Mouse (Mus musculus): ENCODE measurements at regions not wholly inside any gene's neighbourhood (a gene's known extent, or its start where the extent isn't known, plus 50 kb on each side); places are given as distances from the start of the nearest gene placed in this dataset.

- TF ChIP-seq USF2 (conservative IDR thresholded peaks at IDR 0.05; ENCODE audit: low read depth, low read length) (no peak), MAX (IDR thresholded peaks at IDR 0.05; ENCODE audit: low read length) (no peak)
These were observed 282.1 kb upstream of the Slc30a5 start for GRCm38 (mm10) chr13:101115296-101115695.

All from CH12.LX (cell line).